Comparison of ENCODE assay signal across 13 mouse cellular contexts in genomic region chr5:21482446-21483222, GRCm38 (mm10). TPM values are rescaled to one million over a fixed set of nuclear protein-coding genes. Genes with fewer than 3 reads are reported as not detected.
DNase-seq lines count a peak whose midpoint lies in the region; ATAC-seq lines count a peak whose summit lies in the region.
"Had no signal": no experiment of that assay in that cellular context is flagged by ENCODE, and none has a peak within 500 bp of the region (broad histone marks: within the 10 kb centered on the region; RNA-seq: fewer than 3 reads in every experiment).

No protein-coding gene starts in this region.

- no peak overlapping the region for H3K9ac ChIP-seq in neural tube, embryonic 12.5 days
- no peak overlapping the region for H3K9ac ChIP-seq in neural tube, embryonic 15.5 days (replicated peaks)
- H3K9ac ChIP-seq in midbrain, embryonic 14.5 days (replicated peaks; ENCODE audit: low read length) = no peak overlapping the region
- H3K9ac ChIP-seq: hindbrain, embryonic 12.5 days; liver, embryonic 13.5 days had no signal

- ATAC-seq in neural tube, embryonic 12.5 days (ENCODE audit: low FRiP score, low read depth) = 0 out of 2 replicates have a peak, but pooled peaks have one; percentile 50
- ATAC-seq in neural tube, embryonic 15.5 days (ENCODE audit: low FRiP score) = no peak
- ATAC-seq in midbrain, embryonic 14.5 days (ENCODE audit: low FRiP score, low TSS enrichment) = no peak
- ATAC-seq: CD4-positive, CD25-positive, alpha-beta regulatory T cell, adult 4 months had no signal

- H3K4me1 ChIP-seq in neural tube, embryonic 12.5 days = peaks cover 7% of the 10 kb centered on the region
- H3K4me1 ChIP-seq in neural tube, embryonic 15.5 days = 0 out of 2 replicates have a peak, but pooled peaks cover 3% of the 10 kb centered on the region
- no peaks in the 10 kb centered on the region for H3K4me1 ChIP-seq in midbrain, embryonic 14.5 days (ENCODE audit: control insufficient read depth, insufficient read depth, low read length)
- H3K4me1 ChIP-seq: liver, embryonic 13.5 days had no signal

- DNase-seq in heart, adult 11 months = peak; percentile 85
- DNase-seq in heart, adult 8-10 months (ENCODE audit: low spot score) = no peak
- peak; percentile 44 for DNase-seq in adrenal gland, postnatal 14 days
- peak; percentile 24 for DNase-seq in midbrain, embryonic 14.5 days
- DNase-seq in spleen, postnatal 14 days (ENCODE audit: low spot score in 2 of 2) = no peak
- DNase-seq: cerebellum, adult 11-12 months; heart, adult 18-20 months; liver, embryonic 13.5 days; thymus, adult 18-20 months had no signal

- H3K27me3 ChIP-seq in neural tube, embryonic 12.5 days (replicated peaks) = no peaks in the 10 kb centered on the region
- H3K27me3 ChIP-seq in neural tube, embryonic 15.5 days (replicated peaks) = no peaks in the 10 kb centered on the region
- no peaks in the 10 kb centered on the region for H3K27me3 ChIP-seq in midbrain, embryonic 14.5 days (ENCODE audit: control insufficient read depth, insufficient read depth, low read length)
- H3K27me3 ChIP-seq: hindbrain, embryonic 12.5 days; liver, embryonic 13.5 days had no signal

- H3K9me3 ChIP-seq in neural tube, embryonic 12.5 days = no peaks in the 10 kb centered on the region
- no peaks in the 10 kb centered on the region for H3K9me3 ChIP-seq in neural tube, embryonic 15.5 days (replicated peaks)
- no peaks in the 10 kb centered on the region for H3K9me3 ChIP-seq in midbrain, embryonic 14.5 days (ENCODE audit: control insufficient read depth, low read length)
- H3K9me3 ChIP-seq: hindbrain, embryonic 12.5 days; liver, embryonic 13.5 days had no signal

- no peak overlapping the region for H3K4me3 ChIP-seq in neural tube, embryonic 12.5 days
- H3K4me3 ChIP-seq in neural tube, embryonic 15.5 days (replicated peaks) = no peak overlapping the region
- H3K4me3 ChIP-seq in midbrain, embryonic 14.5 days (replicated peaks; ENCODE audit: low read depth, low read length) = no peak overlapping the region
- H3K4me3 ChIP-seq: hindbrain, embryonic 12.5 days; liver, embryonic 13.5 days had no signal

- H3K4me2 ChIP-seq in neural tube, embryonic 12.5 days (replicated peaks) = no peak overlapping the region
- no peak overlapping the region for H3K4me2 ChIP-seq in neural tube, embryonic 15.5 days
- no peak overlapping the region for H3K4me2 ChIP-seq in midbrain, embryonic 14.5 days (ENCODE audit: low read length)
- H3K4me2 ChIP-seq: hindbrain, embryonic 12.5 days; liver, embryonic 13.5 days had no signal

- H3K27ac ChIP-seq in neural tube, embryonic 12.5 days = no peak overlapping the region
- no peak overlapping the region for H3K27ac ChIP-seq in neural tube, embryonic 15.5 days (replicated peaks)
- H3K27ac ChIP-seq in midbrain, embryonic 14.5 days (replicated peaks; ENCODE audit: low read depth, low read length) = no peak overlapping the region
- H3K27ac ChIP-seq: hindbrain, embryonic 12.5 days; liver, embryonic 13.5 days had no signal

- H3K36me3 ChIP-seq in neural tube, embryonic 12.5 days = no peaks in the 10 kb centered on the region
- no peaks in the 10 kb centered on the region for H3K36me3 ChIP-seq in neural tube, embryonic 15.5 days
- no peaks in the 10 kb centered on the region for H3K36me3 ChIP-seq in midbrain, embryonic 14.5 days (ENCODE audit: control insufficient read depth, insufficient read depth, low read length)
- H3K36me3 ChIP-seq: hindbrain, embryonic 12.5 days had no signal

- WGBS in neural tube, embryonic 12.5 days = 31% methylated on average over 11 of the region's 11 CpGs
- WGBS in neural tube, embryonic 15.5 days = 23% methylated on average over 11 of the region's 11 CpGs
- 24% methylated on average over 11 of the region's 11 CpGs for WGBS in midbrain, embryonic 14.5 days

RNA-seq across cellular contexts. Expression of gene Fam185a, which starts 57.9 kb away (rescaled TPM):
- 10 to 100 TPM; 20.9 to 23.3 (median 22.5) TPM for total RNA-seq in heart, adult 8-10 months (2022)
- polyA plus RNA-seq in neural tube, embryonic 12.5 days (2016; fragmentation: Nextera tagmentation; extraction: Ambion mirVana) = 5.4 and 5.5 TPM in 2 replicates
- 9.9 and 10.2 TPM in 2 replicates for polyA plus RNA-seq in neural tube, embryonic 15.5 days (2015; fragmentation: Nextera tagmentation; extraction: Ambion mirVana)
- 12.0 and 13.8 TPM in 2 replicates for total RNA-seq in adrenal gland, postnatal 14 days (2021)
- 7.9 and 8.4 TPM in 2 replicates for polyA plus RNA-seq in midbrain, embryonic 14.5 days (2014; fragmentation: Nextera tagmentation; extraction: Ambion mirVana)

RNA-seq across cellular contexts. Expression of gene Ccdc146, which starts 58.2 kb away (rescaled TPM):
- 1 to 10 TPM; 2.6 to 6.0 (median 4.1) TPM for total RNA-seq in heart, adult 8-10 months (2022)
- polyA plus RNA-seq in neural tube, embryonic 12.5 days (2016; fragmentation: Nextera tagmentation; extraction: Ambion mirVana) = 0.09 and 0.30 TPM in 2 replicates
- 0.49 and 0.59 TPM in 2 replicates for polyA plus RNA-seq in neural tube, embryonic 15.5 days (2015; fragmentation: Nextera tagmentation; extraction: Ambion mirVana)
- total RNA-seq in adrenal gland, postnatal 14 days (2021) = 0.26 TPM in 1 of 2 replicates, not detected in the other
- polyA plus RNA-seq in midbrain, embryonic 14.5 days (2014; fragmentation: Nextera tagmentation; extraction: Ambion mirVana) = 0.07 and 0.36 TPM in 2 replicates
- polyA plus RNA-seq: liver, embryonic 13.5 days had no signal

Comparison
In these comparisons a context has a peak if more than half of its experiments do, and no peak if none do; other contexts are left out.
1. DNase-seq: peak in heart, adult 11 months (single experiment), adrenal gland, postnatal 14 days (single experiment) and midbrain, embryonic 14.5 days (single experiment); none in heart, adult 8-10 months (single experiment) and spleen, postnatal 14 days (0 of 2).